Mouse (Mus musculus): ENCODE results near the gene Fbxl2.

Gene Fbxl2

GRCm38 (mm10) chr9:113924883-113925282, 121.1 kb downstream of the Fbxl2 start:
- no peak for DNase-seq (ENCODE audit: low read depth in 2 of 2, low spot score in 2 of 2)

GRCm38 (mm10) chr9:113922677-113923076, 123.3 kb downstream of the Fbxl2 start:
- no peak for DNase-seq (ENCODE audit: low read depth in 2 of 2, low spot score in 2 of 2)

- no peak for DNase-seq (ENCODE audit: low read depth in 2 of 2, low spot score in 2 of 2)
These were observed 130.2 kb downstream of the Fbxl2 start for GRCm38 (mm10) chr9:113915789-113916188.
